Mouse (Mus musculus) heart, postnatal 0 days (tissue): ENCODE data around the gene Fam163a. TPM values are rescaled to one million over a fixed set of nuclear protein-coding genes. Genes with fewer than 3 reads are reported as not detected.

Experiments used
- ATAC-seq: fragments of 200-750 bp; cut with Nextera tagmentation; 2 replicates; pipeline ENCODE4 v1.8.0; 2017; ENCODE audit warnings: low read depth, moderate number of reproducible peaks, moderate library complexity; ENCODE audit not compliant: insufficient read depth
- DNase-seq: peaks from one replicate; pipeline ENCODE4 v3.0.0-alpha.2; 2016; ENCODE audit warnings: low spot score
- H3K27ac ChIP-seq: fragments of 300-500 bp; sonication (generic); 2 replicates; pipeline ENCODE4 v1.5.1; 2014; ENCODE audit warnings: low read depth, mild to moderate bottlenecking
- H3K27me3 ChIP-seq: fragments of 300-500 bp; sonication (generic); 2 replicates; pipeline ENCODE4 v1.6.1; 2014; ENCODE audit warnings: low read length, mixed read lengths; ENCODE audit not compliant: control insufficient read depth, insufficient read depth
- H3K36me3 ChIP-seq: fragments of 300-500 bp; sonication (generic); replicated peaks from 2 replicates; pipeline ENCODE4 v1.6.1; 2014; ENCODE audit warnings: low read length, mixed read lengths; ENCODE audit not compliant: control insufficient read depth, insufficient read depth
- H3K4me1 ChIP-seq: fragments of 300-500 bp; sonication (generic); 2 replicates; pipeline ENCODE4 v1.6.1; 2014; ENCODE audit warnings: antibody characterized with exemption; ENCODE audit not compliant: control insufficient read depth, insufficient read depth
- H3K4me2 ChIP-seq: fragments of 300-500 bp; sonication (generic); 2 replicates; pipeline ENCODE4 v1.6.1; 2014; ENCODE audit warnings: low read depth, mild to moderate bottlenecking, low read length, moderate library complexity
- H3K4me3 ChIP-seq: fragments of 300-500 bp; sonication (generic); 2 replicates; pipeline ENCODE4 v1.5.1; 2014; ENCODE audit warnings: low read depth, low read length
- H3K9ac ChIP-seq: fragments of 300-500 bp; sonication (generic); replicated peaks from 2 replicates; pipeline ENCODE4 v1.6.1; 2014; ENCODE audit warnings: low read depth, low read length, mixed read lengths
- H3K9me3 ChIP-seq: fragments of 300-500 bp; sonication (generic); replicated peaks from 2 replicates; pipeline ENCODE4 v1.6.1; 2016; ENCODE audit warnings: low read length; ENCODE audit not compliant: control insufficient read depth
- CTCF ChIP-seq: IDR thresholded peaks from 2 replicates; pipeline ENCODE4 v1.5.1; 2016; ENCODE audit warnings: antibody characterized with exemption, control low read depth, low read depth
- EP300 ChIP-seq: IDR thresholded peaks from 2 replicates; pipeline ENCODE4 v1.6.1; 2016; ENCODE audit warnings: antibody characterized with exemption, low read depth
- WGBS: fragments of 180-500 bp; shearing (Covaris S2); extraction: QIAGEN DNeasy Blood & Tissue Kit; methylation state at CpG from one replicate; pipeline ENCODE4 v1.1.7; 2014; 5-methylcytosine and 5-hydroxymethylcytosine counted together
- polyA plus RNA-seq: library from polyadenylated mRNA; unstranded; fragments of >200 nt; fragmentation: Nextera tagmentation; extraction: Ambion mirVana; gene quantifications from 2 replicates; pipeline ENCODE4 v1.2.1, GENCODE M21; 2015
- total RNA-seq: library from RNA; depleted of rRNA; stranded (reverse); fragments of >200 nt; gene quantifications from 2 replicates; pipeline ENCODE4 v1.2.3, GENCODE M21; 2014; ENCODE audit warnings: low replicate concordance

The Fam163a gene
- total and polyA plus RNA-seq, 2 experiments from 2014 or later: 1.6 to 1.8 TPM

- 27% methylated on average over 9 of the region's 9 CpGs for WGBS
- DNase-seq (peak; percentile 56), ATAC-seq (peak; percentile 72; the same call in 1 of the 2 replicates)
- TF ChIP-seq CTCF (no peak), EP300 (no peak)
- Histone ChIP-seq H3K9ac (no peak overlapping the region), H3K27me3 (no peaks in the 10 kb centered on the region), H3K36me3 (no peaks in the 10 kb centered on the region), H3K4me1 (no peaks in the 10 kb centered on the region; the same call in 1 of the 2 replicates), H3K9me3 (no peaks in the 10 kb centered on the region), H3K4me3 (no peak overlapping the region), H3K4me2 (peak overlapping the region; percentile 7; the same call in 1 of the 2 replicates), H3K27ac (peak overlapping the region; percentile 43)
Observed at GRCm38 (mm10) chr1:156230339-156231089, 25.7 kb upstream of the Fam163a start.

GRCm38 (mm10) chr1:156229448-156229847 lies 24.6 kb upstream of the Fam163a start:
- Histone ChIP-seq H3K36me3 (no peaks in the 10 kb centered on the region), H3K9me3 (no peaks in the 10 kb centered on the region), H3K4me2 (no peak overlapping the region), H3K27ac (no peak overlapping the region; the same call in 1 of the 2 replicates), H3K4me1 (no peaks in the 10 kb centered on the region; the same call in 1 of the 2 replicates), H3K27me3 (no peaks in the 10 kb centered on the region), H3K4me3 (no peak overlapping the region), H3K9ac (no peak overlapping the region)
- 14% methylated on average over 7 of the region's 7 CpGs for WGBS
- ATAC-seq (peak; percentile 70), DNase-seq (peak; percentile 86)
- peak; percentile 91 for TF ChIP-seq CTCF
- no peak for TF ChIP-seq EP300

- no peak for TF ChIP-seq CTCF
- TF ChIP-seq EP300: no peak
- Histone ChIP-seq H3K27ac (no peak overlapping the region), H3K9ac (no peak overlapping the region), H3K4me3 (no peak overlapping the region), H3K4me1 (no peaks in the 10 kb centered on the region; the same call in 1 of the 2 replicates), H3K4me2 (no peak overlapping the region), H3K36me3 (no peaks in the 10 kb centered on the region), H3K27me3 (no peaks in the 10 kb centered on the region), H3K9me3 (no peaks in the 10 kb centered on the region)
- DNase-seq: no peak
- 74% methylated on average over 4 of the region's 4 CpGs for whole genome bisulfite sequencing
- ATAC-seq: no peak
Observed at GRCm38 (mm10) chr1:156228728-156229127, 23.9 kb upstream of the Fam163a start.

GRCm38 (mm10) chr1:156226903-156227302 lies 22.1 kb upstream of the Fam163a start:
- Histone ChIP-seq H3K36me3 (no peaks in the 10 kb centered on the region), H3K4me2 (no peak overlapping the region), H3K4me1 (peaks cover 12% of the 10 kb centered on the region), H3K27ac (no peak overlapping the region), H3K27me3 (no peaks in the 10 kb centered on the region), H3K9me3 (no peaks in the 10 kb centered on the region), H3K4me3 (no peak overlapping the region), H3K9ac (no peak overlapping the region)
- WGBS: 39% methylated on average over 5 of the region's 5 CpGs
- DNase-seq (no peak), ATAC-seq (no peak)
- TF ChIP-seq CTCF (no peak), EP300 (no peak)

GRCm38 (mm10) chr1:156222205-156223000 lies 17.6 kb upstream of the Fam163a start:
- TF ChIP-seq EP300 (peak; percentile 91), CTCF (no peak)
- no peaks in the 10 kb centered on the region for H3K27me3 ChIP-seq
- no peak overlapping the region for H3K4me3 ChIP-seq
- H3K9ac ChIP-seq: no peak overlapping the region
- no peak overlapping the region for H3K4me2 ChIP-seq
- no peaks in the 10 kb centered on the region for H3K36me3 ChIP-seq
- no peaks in the 10 kb centered on the region for H3K9me3 ChIP-seq
- peaks cover 29% of the 10 kb centered on the region for H3K4me1 ChIP-seq
- peak overlapping the region; percentile 84 for H3K27ac ChIP-seq
- ATAC-seq (peak; percentile 89), DNase-seq (peak; percentile 89)
- 29% methylated on average over 13 of the region's 13 CpGs for WGBS
